Mouse (Mus musculus) stomach, embryonic 15.5 days (tissue): Measurements from ENCODE around the gene Gm853. TPM values are rescaled to one million over a fixed set of nuclear protein-coding genes. Genes with fewer than 3 reads are reported as not detected.

Experiments used
- ATAC-seq: fragments of 200-750 bp; cut with Nextera tagmentation; 2 replicates; pipeline ENCODE4 v1.8.0; 2017; ENCODE audit warnings: low read depth, moderate number of reproducible peaks, moderate TSS enrichment; ENCODE audit not compliant: insufficient read depth, low FRiP score
- H3K27ac ChIP-seq: fragments of 300-500 bp; sonication (generic); 2 replicates; pipeline ENCODE4 v1.5.1; 2015; ENCODE audit warnings: mild to moderate bottlenecking, inconsistent platforms
- H3K27me3 ChIP-seq: fragments of 300-500 bp; sonication (generic); replicated peaks from 2 replicates; pipeline ENCODE4 v1.6.1; 2015; ENCODE audit warnings: inconsistent platforms
- H3K36me3 ChIP-seq: fragments of 300-500 bp; sonication (generic); 2 replicates; pipeline ENCODE4 v1.6.1; 2015; ENCODE audit warnings: inconsistent platforms
- H3K4me1 ChIP-seq: fragments of 300-500 bp; sonication (generic); 2 replicates; pipeline ENCODE4 v1.6.1; 2015; ENCODE audit warnings: inconsistent platforms
- H3K4me2 ChIP-seq: fragments of 300-500 bp; sonication (generic); 2 replicates; pipeline ENCODE4 v1.6.1; 2015; ENCODE audit warnings: mild to moderate bottlenecking, inconsistent platforms
- H3K4me3 ChIP-seq: fragments of 300-500 bp; sonication (generic); replicated peaks from 2 replicates; pipeline ENCODE4 v1.5.1; 2015; ENCODE audit warnings: inconsistent platforms
- H3K9ac ChIP-seq: fragments of 300-500 bp; sonication (generic); 2 replicates; pipeline ENCODE4 v1.6.1; 2015; ENCODE audit warnings: inconsistent platforms
- H3K9me3 ChIP-seq: fragments of 300-500 bp; sonication (generic); 2 replicates; pipeline ENCODE4 v1.6.1; 2016; ENCODE audit warnings: inconsistent platforms
- WGBS: fragments of 180-500 bp; shearing (Covaris S2); methylation state at CpG from one replicate; pipeline ENCODE4 v1.1.7; 2015; 5-methylcytosine and 5-hydroxymethylcytosine counted together
- polyA plus RNA-seq: library from polyadenylated mRNA; unstranded; fragments of >200 nt; fragmentation: Nextera tagmentation; extraction: Ambion mirVana; gene quantifications from 2 replicates; pipeline ENCODE4 v1.2.1, GENCODE M21; 2015

Gm853 gene
- polyA plus RNA-seq: not detected in 2 replicates

DNA sequence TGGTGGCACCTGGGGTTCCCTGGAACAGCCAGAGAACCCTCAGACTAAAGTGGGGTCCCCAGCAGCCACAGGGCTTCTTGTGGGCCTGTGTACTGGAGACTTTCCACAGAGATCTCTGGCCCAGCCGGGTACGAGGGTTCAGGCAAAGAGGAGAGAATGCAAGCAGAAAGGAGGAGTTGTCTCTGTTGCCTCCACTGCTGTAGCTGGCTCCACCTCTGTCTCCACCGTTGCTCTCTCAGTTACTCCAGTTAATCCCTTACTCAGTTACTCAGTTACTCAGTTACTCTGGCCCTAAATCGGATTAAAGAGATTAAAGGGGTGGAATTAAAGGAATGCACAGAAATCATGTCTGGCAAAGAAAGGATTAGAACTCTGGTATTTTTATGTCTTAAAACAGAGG, at the start of gene Gm853:
Gm853 (minus strand) TSS at position 223 of the 400 bp plus-strand sequence.
- H3K4me1 ChIP-seq: no peaks in the 10 kb centered on the region
- H3K27ac ChIP-seq: no peak within 1 kb of the TSS
- no peak within 1 kb of the TSS for H3K9ac ChIP-seq
- no peak within 1 kb of the TSS for H3K4me3 ChIP-seq
- H3K27me3 ChIP-seq: no peaks in the 10 kb centered on the region
- H3K4me2 ChIP-seq: no peak within 1 kb of the TSS
- WGBS: 60% methylated on average over 4 of the region's 4 CpGs
- ATAC-seq: no peak
- H3K9me3 ChIP-seq: no peaks in the 10 kb centered on the region
- H3K36me3 ChIP-seq: no peaks in the 10 kb centered on the region

DNA sequence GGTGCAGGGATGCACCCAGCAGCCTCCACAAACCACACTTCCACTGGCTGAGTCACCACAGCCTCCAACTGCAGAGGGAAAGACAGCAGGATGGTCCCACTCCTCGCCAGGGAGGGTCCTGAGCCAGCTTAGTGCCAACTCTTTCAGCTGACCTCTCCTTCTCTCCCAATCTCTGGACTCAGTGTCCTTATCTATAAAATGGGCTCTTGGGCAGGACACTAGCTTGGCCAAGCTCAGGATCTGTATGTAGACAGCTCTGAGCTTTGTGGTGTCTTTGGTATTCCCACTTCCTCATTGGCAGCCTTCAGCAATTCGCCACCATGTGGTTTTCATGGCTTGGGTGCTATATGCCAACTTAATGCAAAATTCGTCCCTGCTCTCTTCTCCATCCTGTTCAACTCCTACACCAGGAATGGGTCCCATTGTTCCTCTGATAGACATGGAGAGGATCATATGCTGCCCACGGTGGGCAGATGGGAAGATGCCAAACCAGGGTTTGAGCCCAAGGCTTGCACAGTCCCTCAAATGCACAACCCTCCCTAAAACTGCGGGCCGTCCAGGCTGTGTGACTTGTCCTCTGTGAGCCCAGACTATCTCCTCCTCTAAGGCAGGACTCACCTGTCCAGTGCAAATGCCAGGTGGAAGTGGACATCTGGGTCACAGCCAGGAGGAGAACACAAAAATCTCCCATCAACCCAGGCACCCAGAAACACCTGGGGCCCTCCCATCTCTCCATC, 48.6 kb upstream of the Gm853 start:
- 0 out of 2 replicates have a peak, but pooled peaks cover 7% of the 10 kb centered on the region for H3K27me3 ChIP-seq
- 87% methylated on average over 6 of the region's 6 CpGs for WGBS
- no peak overlapping the region for H3K9ac ChIP-seq
- H3K36me3 ChIP-seq: no peaks in the 10 kb centered on the region
- ATAC-seq: no peak
- H3K9me3 ChIP-seq: no peaks in the 10 kb centered on the region
- H3K27ac ChIP-seq: no peak overlapping the region
- no peak overlapping the region for H3K4me2 ChIP-seq
- peaks cover 17% of the 10 kb centered on the region; the same call in 1 of the 2 replicates for H3K4me1 ChIP-seq
- H3K4me3 ChIP-seq: no peak overlapping the region

DNA sequence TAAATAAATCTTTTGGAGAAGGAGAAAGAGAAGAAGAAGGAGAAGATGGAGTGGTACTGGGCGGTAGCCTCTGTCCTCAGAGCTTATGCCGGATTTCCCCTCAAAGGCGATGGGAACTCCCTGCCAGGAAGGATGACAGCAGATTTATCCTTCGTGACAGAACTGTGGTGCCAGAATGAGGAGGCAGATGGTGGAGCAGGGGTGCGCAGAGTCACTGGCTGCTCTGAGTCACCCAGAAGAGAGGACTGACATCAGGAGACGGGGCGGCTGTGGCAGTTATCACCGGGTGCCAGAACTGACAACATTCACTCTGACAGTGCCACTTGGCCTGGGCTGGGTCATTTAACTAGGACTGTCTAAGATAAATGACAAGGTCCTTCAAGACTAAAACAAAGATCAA, 47.9 kb upstream of the Gm853 start:
- no peak overlapping the region for H3K9ac ChIP-seq
- no peaks in the 10 kb centered on the region for H3K9me3 ChIP-seq
- no peaks in the 10 kb centered on the region for H3K36me3 ChIP-seq
- H3K4me2 ChIP-seq: no peak overlapping the region
- H3K4me1 ChIP-seq: peaks cover 17% of the 10 kb centered on the region; the same call in 1 of the 2 replicates
- no peak for ATAC-seq
- H3K4me3 ChIP-seq: no peak overlapping the region
- H3K27me3 ChIP-seq: 0 out of 2 replicates have a peak, but pooled peaks cover 7% of the 10 kb centered on the region
- WGBS: 77% methylated on average over 8 of the region's 8 CpGs
- H3K27ac ChIP-seq: no peak overlapping the region

DNA sequence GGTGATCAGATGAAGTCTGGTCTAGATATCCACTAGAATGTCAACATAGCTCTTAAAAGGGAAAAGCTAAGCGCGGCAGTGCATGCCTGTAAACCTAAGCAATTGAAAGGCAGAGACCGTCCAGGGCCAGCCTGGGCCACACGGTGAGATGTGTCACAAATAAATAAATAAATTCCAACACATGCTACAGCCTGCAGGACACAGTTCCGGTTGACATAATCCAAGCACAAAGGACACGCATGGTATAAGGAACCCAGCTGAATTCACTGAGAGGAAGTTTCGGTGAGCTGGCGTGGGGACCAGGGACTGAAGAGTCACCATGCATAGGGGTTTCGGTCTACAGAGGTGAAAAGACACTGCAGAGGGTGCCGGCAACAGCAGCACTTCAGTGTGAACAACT, 46.5 kb upstream of the Gm853 start:
- no peak overlapping the region for H3K9ac ChIP-seq
- 0 out of 2 replicates have a peak, but pooled peaks cover 6% of the 10 kb centered on the region for H3K27me3 ChIP-seq
- H3K27ac ChIP-seq: no peak overlapping the region
- peaks cover 6% of the 10 kb centered on the region; the same call in 1 of the 2 replicates for H3K4me1 ChIP-seq
- ATAC-seq: no peak
- no peaks in the 10 kb centered on the region for H3K36me3 ChIP-seq
- H3K9me3 ChIP-seq: no peaks in the 10 kb centered on the region
- WGBS: 78% methylated on average over 10 of the region's 10 CpGs
- H3K4me2 ChIP-seq: no peak overlapping the region
- no peak overlapping the region for H3K4me3 ChIP-seq

DNA sequence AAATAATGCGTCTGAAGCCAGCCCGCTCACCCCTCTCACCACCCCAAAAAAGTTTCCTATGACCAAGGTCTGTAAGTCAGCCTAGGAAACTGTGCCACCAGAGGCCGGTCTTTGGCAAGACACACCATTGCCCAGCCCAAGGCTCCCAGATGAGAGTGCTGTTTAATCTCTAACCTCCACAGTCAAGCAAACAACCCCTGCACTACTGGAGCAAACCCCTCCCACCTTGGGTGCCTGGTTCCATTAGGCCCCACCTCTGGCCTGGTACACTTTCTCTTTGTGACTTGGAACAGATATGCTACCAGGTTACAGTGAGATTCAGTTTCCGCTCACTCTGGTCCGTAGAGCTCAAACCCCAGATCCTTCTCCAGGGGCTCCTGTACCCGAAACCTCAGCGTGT, 44.9 kb upstream of the Gm853 start:
- 62% methylated on average over 7 of the region's 7 CpGs for WGBS
- H3K4me3 ChIP-seq: peak overlapping the region; percentile 16; the same call in 1 of the 2 replicates
- no peaks in the 10 kb centered on the region for H3K36me3 ChIP-seq
- peak overlapping the region; percentile 46 for H3K4me2 ChIP-seq
- peak overlapping the region; percentile 28; the same call in 1 of the 2 replicates for H3K27ac ChIP-seq
- H3K9ac ChIP-seq: no peak overlapping the region
- ATAC-seq: peak; percentile 78
- no peaks in the 10 kb centered on the region for H3K9me3 ChIP-seq
- H3K4me1 ChIP-seq: 0 out of 2 replicates have a peak, but pooled peaks cover 6% of the 10 kb centered on the region
- 0 out of 2 replicates have a peak, but pooled peaks cover 3% of the 10 kb centered on the region for H3K27me3 ChIP-seq

DNA sequence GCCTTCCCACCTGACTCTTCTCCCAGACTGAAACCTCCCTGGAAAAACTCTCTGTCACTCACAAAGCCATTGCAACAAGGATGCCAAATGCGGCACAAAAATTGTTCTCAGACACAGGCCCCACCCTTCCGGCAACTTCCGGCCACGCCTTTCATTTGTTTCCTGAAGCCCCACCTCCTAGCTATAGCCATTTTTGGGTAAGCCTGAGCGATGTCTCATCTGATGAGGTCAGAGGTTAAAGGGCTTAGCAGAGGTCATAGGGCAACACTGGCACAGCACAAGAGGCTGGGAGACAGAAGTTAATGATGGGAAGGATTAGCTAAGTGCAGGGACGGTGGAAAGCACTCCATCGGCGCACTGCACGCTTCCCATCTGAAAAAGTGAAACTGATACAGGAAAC, 44.4 kb upstream of the Gm853 start:
- WGBS: 39% methylated on average over 9 of the region's 9 CpGs
- Histone ChIP-seq H3K27ac (peak overlapping the region; percentile 28; the same call in 1 of the 2 replicates), H3K27me3 (0 out of 2 replicates have a peak, but pooled peaks cover 3% of the 10 kb centered on the region), H3K9ac (no peak overlapping the region), H3K4me1 (0 out of 2 replicates have a peak, but pooled peaks cover 6% of the 10 kb centered on the region), H3K4me3 (peak overlapping the region; percentile 16; the same call in 1 of the 2 replicates), H3K9me3 (no peaks in the 10 kb centered on the region), H3K4me2 (peak overlapping the region; percentile 46), H3K36me3 (no peaks in the 10 kb centered on the region)
- peak; percentile 17; the same call in 1 of the 2 replicates for ATAC-seq

DNA sequence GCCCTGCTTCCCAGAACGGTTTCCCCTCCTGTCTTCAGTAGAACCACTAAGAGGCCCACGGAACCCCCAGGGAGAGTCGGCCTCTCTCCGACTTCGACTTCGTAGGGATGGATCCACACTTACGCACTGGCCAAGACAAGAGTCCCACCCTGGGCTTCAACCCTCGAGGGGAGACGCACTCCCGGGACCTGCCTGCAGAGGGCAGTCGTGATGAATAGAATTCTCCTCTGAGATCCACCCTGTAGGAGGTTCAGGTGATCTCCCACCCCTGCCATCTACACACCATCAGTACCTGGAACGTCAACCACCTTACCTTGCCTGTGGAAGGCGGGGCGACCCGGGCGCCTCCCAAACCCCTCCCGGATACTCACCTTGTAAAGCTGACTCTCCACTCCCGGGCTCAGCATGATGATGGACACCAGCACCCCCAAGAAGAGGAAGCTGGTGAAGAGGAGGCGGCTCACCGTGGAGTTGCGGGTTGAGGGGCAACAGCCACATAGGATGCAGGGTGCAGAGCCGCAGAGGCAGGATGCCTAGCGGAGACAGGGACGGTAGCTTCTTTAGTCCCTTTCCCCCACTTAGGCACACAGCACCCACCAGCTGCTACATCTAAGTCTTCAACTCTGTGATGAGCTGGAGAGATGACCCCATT, 42.6 kb upstream of the Gm853 start:
- no peak for ATAC-seq
- Histone ChIP-seq H3K4me2 (no peak overlapping the region), H3K27me3 (0 out of 2 replicates have a peak, but pooled peaks cover 3% of the 10 kb centered on the region), H3K4me1 (0 out of 2 replicates have a peak, but pooled peaks cover 6% of the 10 kb centered on the region), H3K36me3 (no peaks in the 10 kb centered on the region), H3K9ac (no peak overlapping the region), H3K9me3 (no peaks in the 10 kb centered on the region), H3K27ac (no peak overlapping the region), H3K4me3 (no peak overlapping the region)
- WGBS: 20% methylated on average over 24 of the region's 24 CpGs

DNA sequence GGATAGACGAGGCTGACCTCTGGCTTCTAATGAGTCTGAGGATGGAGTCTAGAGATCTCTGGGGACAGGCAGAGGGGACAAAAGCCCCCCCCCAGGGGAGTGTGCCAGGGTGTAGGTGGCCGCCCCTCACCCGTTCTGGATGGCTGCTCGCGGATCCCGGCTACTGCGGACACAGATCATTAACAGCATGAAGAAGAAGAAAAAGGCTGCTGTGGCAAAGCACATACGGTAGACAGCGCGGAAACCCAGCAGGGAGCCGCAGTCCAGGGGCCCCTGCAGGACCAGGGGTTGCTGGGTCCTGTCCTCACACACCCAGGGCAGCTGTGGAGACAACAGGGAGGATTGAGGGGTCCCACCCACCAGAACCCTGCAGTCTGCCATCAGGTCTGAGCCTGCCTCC, 41.9 kb upstream of the Gm853 start:
- H3K9ac ChIP-seq: no peak overlapping the region
- H3K27ac ChIP-seq: no peak overlapping the region
- 0 out of 2 replicates have a peak, but pooled peaks cover 3% of the 10 kb centered on the region for H3K27me3 ChIP-seq
- ATAC-seq: no peak
- H3K36me3 ChIP-seq: no peaks in the 10 kb centered on the region
- 0 out of 2 replicates have a peak, but pooled peaks cover 6% of the 10 kb centered on the region for H3K4me1 ChIP-seq
- H3K9me3 ChIP-seq: no peaks in the 10 kb centered on the region
- WGBS: 50% methylated on average over 11 of the region's 11 CpGs
- no peak overlapping the region for H3K4me3 ChIP-seq
- no peak overlapping the region for H3K4me2 ChIP-seq

DNA sequence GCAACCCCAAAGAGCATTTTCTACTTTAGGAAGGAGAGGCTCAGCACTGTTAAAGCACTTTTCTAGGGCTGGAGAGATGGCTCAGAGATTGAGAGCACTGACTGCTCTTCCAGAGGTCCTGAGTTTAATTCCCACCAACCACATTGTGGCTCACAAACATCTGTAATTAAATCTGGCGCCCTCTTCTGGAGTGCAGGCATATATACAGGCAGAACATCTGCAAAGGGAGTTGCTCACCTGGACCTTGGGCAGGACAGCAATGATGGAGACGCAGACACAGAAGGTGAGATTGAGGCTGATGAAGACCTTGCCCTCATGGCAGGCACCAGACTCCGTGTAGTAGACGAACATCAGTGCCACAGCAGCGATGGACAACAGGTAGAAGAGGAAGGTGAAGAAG, 38.2 kb upstream of the Gm853 start:
- WGBS: 26% methylated on average over 5 of the region's 5 CpGs
- Histone ChIP-seq H3K27me3 (0 out of 2 replicates have a peak, but pooled peaks cover 3% of the 10 kb centered on the region), H3K9me3 (no peaks in the 10 kb centered on the region), H3K9ac (no peak overlapping the region), H3K36me3 (no peaks in the 10 kb centered on the region), H3K4me2 (no peak overlapping the region), H3K4me3 (no peak overlapping the region), H3K27ac (no peak overlapping the region), H3K4me1 (no peaks in the 10 kb centered on the region)
- no peak for ATAC-seq

DNA sequence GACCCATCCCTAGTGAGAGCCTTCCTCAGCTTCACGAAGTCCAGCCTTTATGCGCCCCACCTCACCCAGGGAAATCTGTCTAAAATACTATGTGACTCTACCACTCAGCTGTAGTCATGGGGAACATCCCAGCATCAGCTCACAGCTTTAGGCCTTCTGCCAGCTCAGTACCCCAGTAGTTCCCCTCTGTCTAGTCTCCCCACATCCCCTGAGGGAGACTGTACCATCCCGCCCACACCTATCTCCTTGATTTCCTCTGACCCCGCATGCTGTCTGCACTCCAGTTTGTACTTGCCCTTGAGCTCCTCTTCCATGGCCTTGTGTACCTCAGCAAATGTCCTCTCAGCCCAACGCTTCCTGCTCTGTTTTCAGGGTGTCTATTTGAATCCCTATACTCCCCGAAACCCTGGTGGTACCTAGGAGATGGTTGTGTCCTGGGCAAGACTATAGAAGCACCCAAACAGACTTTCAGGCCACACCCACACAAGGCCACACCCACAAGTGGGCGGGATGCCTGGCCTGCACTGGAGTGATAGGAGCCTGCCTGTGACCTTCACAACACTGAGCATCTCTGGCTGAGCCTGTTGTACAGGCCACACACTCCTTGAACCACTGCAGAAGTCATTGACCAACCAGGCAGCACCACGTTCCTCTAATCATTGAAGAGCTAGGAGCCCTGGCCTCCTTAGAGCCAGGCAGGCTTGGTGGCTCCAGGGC, 30.4 kb upstream of the Gm853 start:
- Histone ChIP-seq H3K27me3 (no peaks in the 10 kb centered on the region), H3K9ac (no peak overlapping the region), H3K4me1 (no peaks in the 10 kb centered on the region), H3K9me3 (no peaks in the 10 kb centered on the region), H3K27ac (no peak overlapping the region), H3K4me3 (no peak overlapping the region), H3K4me2 (no peak overlapping the region), H3K36me3 (no peaks in the 10 kb centered on the region)
- WGBS: 63% methylated on average over 8 of the region's 8 CpGs
- peak; percentile 92 for ATAC-seq

DNA sequence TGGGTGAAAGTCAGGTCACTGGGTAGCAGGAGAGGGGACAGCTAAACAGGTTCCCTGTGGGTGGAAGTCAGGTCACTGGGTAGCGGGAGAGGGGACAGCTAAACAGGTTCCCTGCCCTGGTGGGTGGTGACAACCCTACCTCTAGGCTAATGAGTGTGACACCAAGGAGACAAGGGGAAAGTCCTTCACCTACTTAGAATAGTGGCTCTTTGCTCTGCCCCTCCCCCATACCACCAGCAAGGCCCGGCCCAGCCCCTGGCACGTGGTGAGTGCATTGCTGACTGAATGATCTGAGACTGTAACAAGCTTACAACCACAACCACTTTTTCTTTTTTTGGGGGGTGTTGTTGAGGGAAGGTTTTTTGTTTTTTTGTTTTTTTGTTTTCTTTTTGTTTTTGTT, 29.6 kb upstream of the Gm853 start:
- H3K4me2 ChIP-seq: no peak overlapping the region
- 38% methylated on average over 3 of the region's 3 CpGs for WGBS
- H3K27ac ChIP-seq: no peak overlapping the region

More for the DNA sequence above, 29.6 kb upstream of the Gm853 start:
- no peaks in the 10 kb centered on the region for H3K36me3 ChIP-seq
- H3K4me3 ChIP-seq: no peak overlapping the region
- no peaks in the 10 kb centered on the region for H3K9me3 ChIP-seq
- H3K4me1 ChIP-seq: no peaks in the 10 kb centered on the region
- no peak for ATAC-seq
- no peaks in the 10 kb centered on the region for H3K27me3 ChIP-seq
- no peak overlapping the region for H3K9ac ChIP-seq
